ENCODE assay signal across 8 mouse cellular contexts in the genomic region with DNA sequence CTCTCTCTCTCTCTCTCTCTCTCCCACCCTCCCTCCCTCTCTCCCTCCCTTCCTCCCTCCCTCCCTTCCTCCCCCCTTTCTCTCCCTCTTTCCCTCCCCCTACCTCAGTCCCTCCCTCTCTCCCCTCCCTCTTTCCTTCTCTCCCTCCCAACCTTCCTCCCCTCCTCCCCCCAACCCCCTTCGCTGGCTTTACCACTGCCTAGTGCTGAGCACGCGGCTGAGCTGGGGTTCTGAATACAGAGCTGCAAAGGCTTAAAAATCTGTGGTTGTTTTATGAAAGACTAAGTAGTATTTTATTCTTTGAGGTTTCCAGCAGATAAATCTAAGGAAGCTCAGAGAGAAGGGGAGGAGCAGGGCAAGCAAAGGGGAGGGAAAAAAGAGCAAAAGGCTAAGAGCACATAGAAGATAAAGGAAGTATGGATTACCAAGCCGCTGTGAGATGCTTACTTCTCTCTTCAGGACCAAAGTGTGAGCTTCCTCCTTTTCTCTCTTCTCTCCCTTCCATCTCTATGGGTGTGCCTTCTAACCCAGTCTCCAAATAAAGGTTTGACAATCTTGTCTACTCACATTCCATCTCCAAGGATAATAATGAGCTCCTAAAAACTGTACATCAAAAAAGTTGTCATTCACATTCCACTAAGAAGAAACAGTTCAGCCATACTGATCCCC. TPM values are rescaled to one million over a fixed set of nuclear protein-coding genes. Genes with fewer than 3 reads are reported as not detected.
DNase-seq lines count a peak whose midpoint lies in the region; ATAC-seq and TF ChIP-seq lines count a peak whose summit lies in the region.

A gene (minus strand): TSS at position 619 of the 669 bp plus-strand sequence.

- H3K4me3 ChIP-seq in kidney, embryonic 16.5 days (ENCODE audit: low read length), result peak within 1 kb of the TSS; percentile 36
- H3K4me3 ChIP-seq in embryonic facial prominence, embryonic 10.5 days, result peak within 1 kb of the TSS; percentile 57
- peak within 1 kb of the TSS; percentile 24 for H3K4me3 ChIP-seq in intestine, embryonic 15.5 days (replicated peaks)
- H3K4me3 ChIP-seq in midbrain, postnatal 0 days (ENCODE audit: low read depth, low read length), result peak within 1 kb of the TSS; percentile 48

- H3K36me3 ChIP-seq in kidney, embryonic 16.5 days (ENCODE audit: insufficient read depth, low read length), result no peaks in the 10 kb centered on the region
- no peaks in the 10 kb centered on the region for H3K36me3 ChIP-seq in embryonic facial prominence, embryonic 10.5 days (replicated peaks)
- no peaks in the 10 kb centered on the region for H3K36me3 ChIP-seq in intestine, embryonic 15.5 days
- no peaks in the 10 kb centered on the region for H3K36me3 ChIP-seq in midbrain, postnatal 0 days (ENCODE audit: insufficient read depth, low read length)

- 24% methylated on average over 4 of the region's 4 CpGs for WGBS in kidney, embryonic 16.5 days
- 13% methylated on average over 4 of the region's 4 CpGs for whole genome bisulfite sequencing in embryonic facial prominence, embryonic 10.5 days
- 14% methylated on average over 4 of the region's 4 CpGs for WGBS in intestine, embryonic 15.5 days
- WGBS in midbrain, postnatal 0 days, result 10% methylated on average over 3 of the region's 4 CpGs

- peak within 1 kb of the TSS; percentile 50 for H3K4me2 ChIP-seq in kidney, embryonic 16.5 days (replicated peaks; ENCODE audit: low read depth, low read length)
- H3K4me2 ChIP-seq in intestine, embryonic 15.5 days (replicated peaks), result peak within 1 kb of the TSS; percentile 53
- H3K4me2 ChIP-seq in midbrain, postnatal 0 days (ENCODE audit: low read depth, low read length, poor library complexity, severe bottlenecking), result peak within 1 kb of the TSS; percentile 45

- DNase-seq in kidney, adult 11 months, result no peak
- DNase-seq in embryonic facial prominence, embryonic 10.5 days (ENCODE audit: low spot score), result peak; percentile 52
- peak; percentile 30 for DNase-seq in midbrain, postnatal 0 days (ENCODE audit: low spot score)
- DNase-seq in urinary bladder, postnatal 10 days (ENCODE audit: low spot score), result no peak
- DNase-seq in thymus, postnatal 25 days, result no peak
- no peak for DNase-seq in thymus, postnatal 4 days

- ATAC-seq in kidney, embryonic 16.5 days (ENCODE audit: low FRiP score, low TSS enrichment), result peak; percentile 71; the same call in 1 of the 2 replicates
- 0 out of 2 replicates have a peak, but pooled peaks have one; percentile 39 for ATAC-seq in intestine, embryonic 15.5 days
- peak; percentile 84 for ATAC-seq in midbrain, postnatal 0 days (ENCODE audit: low FRiP score)

- no peak within 1 kb of the TSS; the same call in 1 of the 2 replicates for H3K9ac ChIP-seq in kidney, embryonic 16.5 days (replicated peaks; ENCODE audit: low read length)
- H3K9ac ChIP-seq in intestine, embryonic 15.5 days, result no peak within 1 kb of the TSS
- H3K9ac ChIP-seq in midbrain, postnatal 0 days (replicated peaks; ENCODE audit: low read length, poor library complexity, severe bottlenecking), result peak within 1 kb of the TSS; percentile 62

- H3K9me3 ChIP-seq in kidney, embryonic 16.5 days (ENCODE audit: low read length), result no peaks in the 10 kb centered on the region
- no peaks in the 10 kb centered on the region for H3K9me3 ChIP-seq in embryonic facial prominence, embryonic 10.5 days
- H3K9me3 ChIP-seq in intestine, embryonic 15.5 days, result no peaks in the 10 kb centered on the region
- H3K9me3 ChIP-seq in midbrain, postnatal 0 days (ENCODE audit: low read length), result no peaks in the 10 kb centered on the region

- no peak within 1 kb of the TSS for H3K27ac ChIP-seq in kidney, embryonic 16.5 days (ENCODE audit: low read length)
- H3K27ac ChIP-seq in embryonic facial prominence, embryonic 10.5 days (replicated peaks), result peak within 1 kb of the TSS; percentile 63; the same call in 1 of the 2 replicates
- no peak within 1 kb of the TSS for H3K27ac ChIP-seq in intestine, embryonic 15.5 days
- H3K27ac ChIP-seq in midbrain, postnatal 0 days (ENCODE audit: low read depth, low read length), result peak within 1 kb of the TSS; percentile 32; the same call in 1 of the 2 replicates

- no peaks in the 10 kb centered on the region for H3K4me1 ChIP-seq in kidney, embryonic 16.5 days (ENCODE audit: insufficient read depth, low read length)
- H3K4me1 ChIP-seq in embryonic facial prominence, embryonic 10.5 days, result peaks cover 8% of the 10 kb centered on the region
- no peaks in the 10 kb centered on the region for H3K4me1 ChIP-seq in intestine, embryonic 15.5 days (replicated peaks)
- no peaks in the 10 kb centered on the region for H3K4me1 ChIP-seq in midbrain, postnatal 0 days (ENCODE audit: insufficient read depth, low read length)

- H3K27me3 ChIP-seq in kidney, embryonic 16.5 days (ENCODE audit: insufficient read depth, low read length), result peaks cover 2% of the 10 kb centered on the region; the same call in 1 of the 2 replicates
- peaks cover 25% of the 10 kb centered on the region for H3K27me3 ChIP-seq in embryonic facial prominence, embryonic 10.5 days (replicated peaks; ENCODE audit: low read depth, poor library complexity, severe bottlenecking)
- H3K27me3 ChIP-seq in intestine, embryonic 15.5 days (replicated peaks), result no peaks in the 10 kb centered on the region
- no peaks in the 10 kb centered on the region for H3K27me3 ChIP-seq in midbrain, postnatal 0 days (ENCODE audit: insufficient read depth, low read length)

- TF ChIP-seq CTCF in midbrain, postnatal 0 days (IDR thresholded peaks at IDR 0.05), result no peak

RNA-seq across cellular contexts. Expression of the gene that starts here (rescaled TPM):
- polyA plus RNA-seq in kidney, embryonic 16.5 days (2015; fragmentation: Nextera tagmentation; extraction: Ambion mirVana), result 3.0 and 3.2 TPM in 2 replicates
- 1.9 and 2.5 TPM in 2 replicates for polyA plus RNA-seq in embryonic facial prominence, embryonic 10.5 days (2016; fragmentation: Nextera tagmentation; extraction: Ambion mirVana)
- 2.4 and 2.7 TPM in 2 replicates for polyA plus RNA-seq in intestine, embryonic 15.5 days (2015; fragmentation: Nextera tagmentation; extraction: Ambion mirVana)
- 45.1 and 78.2 TPM in 2 replicates for total RNA-seq in midbrain, postnatal 0 days (2014; rRNA removed)
- polyA plus RNA-seq in midbrain, postnatal 0 days (2015; fragmentation: Nextera tagmentation; extraction: Ambion mirVana), result 49.1 and 56.3 TPM in 2 replicates

Comparison
In these comparisons a context has a peak if more than half of its experiments do, and no peak if none do; other contexts are left out.
1. RNA of the gene that starts here (polyA plus RNA-seq): 49.1 to 56.3 TPM in midbrain, postnatal 0 days; 3.0 to 3.2 TPM in kidney, embryonic 16.5 days, 2.4 to 2.7 TPM in intestine, embryonic 15.5 days and 1.9 to 2.5 TPM in embryonic facial prominence, embryonic 10.5 days; every median in the first group is over 10 times any median in the second.
2. H3K27ac ChIP-seq: peak in embryonic facial prominence, embryonic 10.5 days (single experiment) and midbrain, postnatal 0 days (single experiment); none in kidney, embryonic 16.5 days (single experiment) and intestine, embryonic 15.5 days (single experiment).
3. DNase-seq: peak in embryonic facial prominence, embryonic 10.5 days (single experiment) and midbrain, postnatal 0 days (single experiment); none in kidney, adult 11 months (single experiment), urinary bladder, postnatal 10 days (single experiment), thymus, postnatal 25 days (single experiment) and thymus, postnatal 4 days (single experiment).
4. Peak in every context shown above with its lines, with median percentiles within 50 percentile points of each other: ATAC-seq, H3K4me2 ChIP-seq and H3K4me3 ChIP-seq.